Mouse (Mus musculus) C2C12 (cell line): Measurements from ENCODE around the gene Ripor2. TPM values are rescaled to one million over a fixed set of nuclear protein-coding genes. Genes with fewer than 3 reads are reported as not detected.

Experiments used
- H3K27me3 ChIP-seq: one replicate; pipeline ENCODE4 v1.6.1; 2011; ENCODE audit not compliant: control insufficient read depth, insufficient read depth, insufficient read length
- H3K36me3 ChIP-seq: one replicate; pipeline ENCODE4 v1.6.1; 2011; ENCODE audit not compliant: control insufficient read depth, insufficient read depth
- H3K4me3 ChIP-seq: one replicate; pipeline ENCODE4 v1.5.1; 2011; ENCODE audit warnings: mild to moderate bottlenecking, control low read depth; ENCODE audit not compliant: poor library complexity, insufficient read depth, severe bottlenecking
- H3K79me2 ChIP-seq: one replicate; pipeline ENCODE4 v1.6.1; 2011; ENCODE audit not compliant: control insufficient read depth, insufficient read depth
- H3K79me3 ChIP-seq: one replicate; pipeline ENCODE4 v1.6.1; 2011; ENCODE audit warnings: low read depth, control low read depth
- H3ac ChIP-seq: one replicate; pipeline ENCODE3; 2011; ENCODE audit warnings: low read depth; ENCODE audit not compliant: control insufficient read depth, insufficient read length
- CEBPB ChIP-seq: IDR thresholded peaks from one replicate; pipeline ENCODE4 v1.6.1; 2011; ENCODE audit warnings: low read depth, mild to moderate bottlenecking, control low read depth, moderate library complexity
- CTCF ChIP-seq: IDR thresholded peaks from one replicate; pipeline ENCODE4 v1.5.1; 2011; ENCODE audit not compliant: control insufficient read depth, insufficient read depth, insufficient read length
- FOSL1 ChIP-seq: IDR thresholded peaks from one replicate; pipeline ENCODE4 v1.8.0; 2011; ENCODE audit warnings: mild to moderate bottlenecking, low read length; ENCODE audit not compliant: poor library complexity, insufficient read depth, severe bottlenecking
- MAX ChIP-seq: IDR thresholded peaks from one replicate; pipeline ENCODE4 v1.6.1; 2011; ENCODE audit warnings: mild to moderate bottlenecking, control low read depth
- MYOD1 ChIP-seq: IDR thresholded peaks from one replicate; pipeline ENCODE4 v1.6.1; 2011; ENCODE audit warnings: low read depth; ENCODE audit not compliant: control insufficient read depth, insufficient read length
- MYOG ChIP-seq: IDR thresholded peaks from one replicate; pipeline ENCODE4 v1.6.1; 2011; ENCODE audit not compliant: control insufficient read depth, insufficient read length; ENCODE audit errors: extremely low read depth
- USF1 ChIP-seq: IDR thresholded peaks from one replicate; pipeline ENCODE4 v1.6.1; 2011; ENCODE audit warnings: low read depth, mild to moderate bottlenecking, control low read depth, moderate library complexity
- polyA plus RNA-seq: library from polyadenylated mRNA; unstranded; fragments of >200 nt; fragmentation: generic; extraction: Trizol; gene quantifications from one replicate; pipeline ENCODE4 v1.2.1, GENCODE M21; 2012; ENCODE audit warnings: missing spikeins

The Ripor2 gene
- polyA plus RNA-seq, 1 experiment: 0.23 TPM

- peaks cover 63% of the 10 kb centered on the region for H3K36me3 ChIP-seq
- H3ac ChIP-seq: no peak overlapping the region
- TF ChIP-seq MYOG: no peak
- TF ChIP-seq CEBPB: no peak
- TF ChIP-seq MYOD1: no peak
- no peak for TF ChIP-seq USF1
- TF ChIP-seq FOSL1: no peak
- no peak for TF ChIP-seq CTCF
- no peak for TF ChIP-seq MAX
- H3K79me2 ChIP-seq: peaks cover 44% of the 10 kb centered on the region
- no peaks in the 10 kb centered on the region for H3K27me3 ChIP-seq
- peaks cover 38% of the 10 kb centered on the region for H3K79me3 ChIP-seq
- no peak overlapping the region for H3K4me3 ChIP-seq
These were observed 176.0 kb downstream of the Ripor2 start for GRCm38 (mm10) chr13:24757820-24758564.

DNA sequence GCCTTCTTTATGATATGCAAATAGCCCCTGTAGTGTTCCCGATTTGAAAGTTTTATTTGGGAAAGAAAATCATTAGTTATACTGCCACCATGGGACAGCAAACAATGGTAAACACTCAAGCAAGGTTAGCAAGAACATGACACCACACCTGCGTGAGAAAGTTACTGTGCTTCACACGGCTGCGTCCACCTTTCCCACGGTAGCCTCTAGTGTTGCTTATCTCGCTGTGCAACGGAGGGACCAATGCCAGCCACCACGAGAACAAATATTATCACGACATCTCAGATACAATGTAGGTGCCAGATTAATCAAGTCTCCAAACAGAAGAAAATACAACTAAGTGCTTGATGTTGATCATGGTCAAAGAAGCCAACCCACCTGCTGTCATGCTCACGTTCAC lies 177.5 kb downstream of the Ripor2 start:
- TF ChIP-seq MAX (no peak), CEBPB (no peak), MYOG (no peak), CTCF (no peak), FOSL1 (no peak), USF1 (no peak), MYOD1 (no peak)
- no peaks in the 10 kb centered on the region for H3K27me3 ChIP-seq
- peaks cover 38% of the 10 kb centered on the region for H3K79me3 ChIP-seq
- no peak overlapping the region for H3ac ChIP-seq
- peaks cover 57% of the 10 kb centered on the region for H3K36me3 ChIP-seq
- no peak overlapping the region for H3K4me3 ChIP-seq
- H3K79me2 ChIP-seq: peaks cover 44% of the 10 kb centered on the region

- Histone ChIP-seq H3ac (peak overlapping the region; percentile 19), H3K79me3 (peaks cover 38% of the 10 kb centered on the region), H3K36me3 (peaks cover 48% of the 10 kb centered on the region), H3K79me2 (peaks cover 44% of the 10 kb centered on the region), H3K4me3 (peak overlapping the region; percentile 92), H3K27me3 (no peaks in the 10 kb centered on the region)
- no peak for TF ChIP-seq FOSL1
- TF ChIP-seq CTCF: no peak
- TF ChIP-seq MYOG: no peak
- TF ChIP-seq MYOD1: no peak
These were observed 178.4 kb downstream of the Ripor2 start for GRCm38 (mm10) chr13:24760351-24760870.

DNA sequence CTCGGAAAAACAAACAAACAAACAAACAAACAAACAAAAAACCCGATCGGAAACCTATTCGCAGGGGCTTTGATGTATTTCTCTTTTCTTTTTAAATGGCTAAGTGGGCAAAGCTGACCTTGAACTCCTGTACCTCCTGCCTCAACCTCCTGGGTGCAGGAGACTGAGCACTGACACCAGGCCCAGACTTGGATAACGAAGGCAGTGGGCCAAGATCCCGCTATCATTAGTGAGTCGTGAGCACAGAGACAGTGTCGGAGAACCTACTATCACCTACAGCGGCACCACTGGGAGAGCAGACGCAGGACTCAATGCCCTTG lies 179.1 kb downstream of the Ripor2 start:
- Histone ChIP-seq H3K36me3 (peaks cover 41% of the 10 kb centered on the region), H3K4me3 (peak overlapping the region; percentile 92), H3ac (peak overlapping the region; percentile 74), H3K79me3 (peaks cover 38% of the 10 kb centered on the region), H3K27me3 (no peaks in the 10 kb centered on the region), H3K79me2 (peaks cover 44% of the 10 kb centered on the region)
- no peak for TF ChIP-seq CTCF
- no peak for TF ChIP-seq MAX
- TF ChIP-seq MYOG: no peak
- no peak for TF ChIP-seq USF1
- TF ChIP-seq CEBPB: no peak
- TF ChIP-seq FOSL1: no peak
- TF ChIP-seq MYOD1: no peak

DNA sequence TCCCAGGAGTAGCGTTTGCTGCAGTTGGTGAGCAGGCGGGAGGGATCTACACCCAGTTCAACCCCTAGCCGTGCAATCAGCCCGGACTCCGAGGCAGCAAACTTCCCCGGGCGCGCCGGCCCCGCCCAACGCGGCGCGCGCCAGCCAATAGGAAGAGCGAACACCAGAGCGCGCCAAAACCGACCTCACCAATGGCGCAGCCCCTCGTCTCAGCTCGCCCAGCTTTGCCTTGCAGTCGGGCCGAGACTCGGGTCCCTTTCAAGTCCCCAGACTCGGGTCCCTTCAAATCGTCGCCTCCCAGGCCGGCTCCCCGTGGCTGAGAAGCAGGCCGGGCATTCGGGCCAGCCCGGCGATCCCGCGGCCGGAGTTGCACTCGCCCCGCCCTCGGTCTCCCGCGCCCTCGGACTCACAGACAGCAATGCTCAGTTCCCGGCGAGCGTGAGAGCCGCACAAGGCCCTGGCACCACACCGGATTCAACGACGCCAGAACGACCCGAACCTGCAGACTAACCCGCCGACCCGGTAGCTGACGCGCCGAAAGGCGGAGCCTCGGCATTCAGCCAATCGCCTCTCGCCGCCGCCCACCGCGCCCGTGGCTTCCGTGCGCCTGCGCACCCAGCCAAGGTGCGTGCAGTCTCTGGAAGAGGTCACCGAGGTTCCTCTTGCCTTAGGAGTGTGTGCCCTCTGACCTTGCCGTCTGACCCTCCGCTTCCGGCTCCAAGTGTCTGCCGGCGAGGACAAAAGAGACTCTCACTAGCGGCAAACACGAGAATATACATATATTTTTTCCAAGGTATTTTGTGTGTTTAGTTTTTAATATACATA lies 179.6 kb downstream of the Ripor2 start, which contains the start of gene Gmnn:
TSS of gene Gmnn (minus strand) at position 521 of the 825 bp plus-strand sequence.
- Histone ChIP-seq H3K27me3 (no peaks in the 10 kb centered on the region), H3ac (peak within 1 kb of the TSS; percentile 89), H3K79me2 (peaks cover 44% of the 10 kb centered on the region), H3K79me3 (peaks cover 38% of the 10 kb centered on the region), H3K4me3 (peak within 1 kb of the TSS; percentile 92), H3K36me3 (peaks cover 36% of the 10 kb centered on the region)
- peak; percentile 10 for TF ChIP-seq MAX
- no peak for TF ChIP-seq CEBPB
- TF ChIP-seq USF1: no peak
